Mouse (Mus musculus): ENCODE results near the gene Gm1113.

The Gm1113 gene

DNA sequence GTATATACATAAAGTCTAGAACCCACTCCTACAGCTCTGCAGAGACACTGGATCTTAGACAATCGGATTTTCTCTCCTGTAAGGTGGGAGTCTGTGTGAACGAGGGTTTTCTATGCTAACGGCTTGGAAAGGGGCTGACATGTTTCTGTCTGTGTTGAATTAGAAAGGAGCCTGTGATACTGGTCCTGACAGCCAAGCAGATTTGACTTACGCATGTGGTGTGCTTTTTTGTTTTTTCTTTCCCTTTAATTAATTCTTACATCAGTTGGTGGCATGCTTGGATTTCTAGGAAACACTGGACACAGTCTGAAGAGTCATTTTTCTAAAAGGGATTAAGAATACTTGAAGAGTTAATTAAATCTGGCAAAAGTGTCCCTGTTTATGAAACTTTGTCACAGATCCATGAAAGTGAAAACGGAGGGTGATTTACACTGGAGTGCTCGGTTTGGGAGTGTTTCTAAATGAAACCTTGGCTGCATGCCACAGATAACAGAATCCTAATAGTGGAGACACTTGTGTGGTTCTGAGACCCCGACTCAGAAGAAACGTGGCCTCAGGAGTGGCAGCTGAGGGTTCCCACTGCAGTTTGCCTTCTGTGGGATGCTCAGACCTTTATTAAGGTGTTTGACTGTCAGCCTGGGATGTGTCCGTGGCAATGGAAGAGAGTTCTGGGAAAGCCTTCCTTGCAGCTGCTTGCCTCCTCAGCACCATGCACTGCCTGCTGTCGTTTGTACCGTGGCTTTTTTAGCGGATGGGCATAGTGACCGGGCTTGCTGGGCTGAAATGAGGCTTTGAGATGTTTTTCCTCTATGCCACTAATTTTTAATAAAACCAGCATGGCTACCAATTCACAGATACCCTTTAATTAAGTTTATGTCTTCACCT lies 35.8 kb downstream of the Gm1113 start:
- in situ Hi-C loops (cut with MseI, MboI): no loop called here

DNA sequence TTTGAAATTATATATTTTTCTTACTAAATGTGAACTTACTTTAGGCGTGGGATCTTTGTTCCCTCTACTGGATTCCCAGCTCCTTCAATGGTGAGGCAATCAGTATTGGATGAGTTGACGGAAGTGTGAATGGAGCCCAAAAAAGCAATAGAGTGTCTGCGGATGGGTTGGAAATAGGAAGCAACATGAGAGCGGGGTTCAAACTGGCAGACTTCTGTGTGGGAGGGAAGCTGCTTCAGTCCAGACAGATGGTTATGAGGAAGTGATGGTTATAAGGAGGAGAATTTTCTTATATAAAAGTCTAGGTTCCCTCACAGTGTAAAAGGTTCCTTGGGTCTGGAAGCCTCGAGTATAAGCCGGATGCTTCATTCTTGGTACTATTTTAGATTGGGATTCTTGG lies 38.6 kb downstream of the Gm1113 start:
- in situ Hi-C loops (cut with MseI, MboI): no loop called here

DNA sequence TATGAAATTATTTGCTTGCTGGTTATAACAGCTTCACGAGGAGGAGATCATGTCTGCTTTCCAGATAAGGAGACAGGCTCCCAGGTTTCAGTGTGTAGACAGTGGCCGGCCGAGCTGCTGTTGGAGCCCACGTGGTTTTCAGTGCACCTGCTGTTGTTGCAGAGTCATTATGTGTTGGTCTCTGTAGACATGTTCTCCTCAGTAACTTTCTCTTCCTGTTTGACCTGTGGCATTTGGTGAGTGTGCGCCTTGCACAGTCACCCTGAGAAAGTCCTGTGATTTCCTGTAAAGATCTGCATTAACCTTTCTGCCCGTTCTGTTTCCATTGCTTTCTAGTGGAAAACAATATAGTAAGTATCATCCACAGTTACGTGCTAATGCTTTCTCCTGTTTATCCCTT lies 42.7 kb downstream of the Gm1113 start:
- in situ Hi-C loops (cut with MseI, MboI): no loop called here

DNA sequence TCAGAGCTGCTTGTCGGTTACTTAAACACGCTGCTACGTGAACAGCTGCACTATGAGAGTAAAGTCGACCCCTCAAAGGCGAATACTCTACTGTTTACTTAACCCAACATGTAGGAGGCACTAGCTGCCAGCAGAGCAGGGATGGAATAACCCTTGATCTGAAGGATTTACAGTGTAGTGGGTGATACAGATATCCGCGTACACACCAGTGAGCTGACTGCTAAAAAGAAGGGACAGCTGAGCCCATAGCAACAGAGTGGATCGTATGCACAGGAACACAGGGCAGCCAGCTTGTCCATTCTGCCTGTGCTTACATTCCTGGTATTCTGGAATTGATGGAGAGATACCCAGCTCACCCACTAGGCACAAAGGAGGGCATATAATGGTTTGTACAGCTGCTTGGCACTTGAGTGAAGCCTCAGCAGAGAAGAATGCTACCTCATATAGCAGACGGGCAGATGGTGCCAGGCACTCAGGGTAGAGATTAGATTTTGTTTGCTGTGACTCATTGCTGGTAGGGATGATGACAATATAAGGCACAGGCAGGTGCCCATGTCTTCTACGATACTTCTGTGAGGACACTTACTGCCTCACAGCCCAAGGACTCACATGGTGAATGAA lies 43.9 kb downstream of the Gm1113 start:
- in situ Hi-C loops (cut with MseI, MboI): no loop called here

DNA sequence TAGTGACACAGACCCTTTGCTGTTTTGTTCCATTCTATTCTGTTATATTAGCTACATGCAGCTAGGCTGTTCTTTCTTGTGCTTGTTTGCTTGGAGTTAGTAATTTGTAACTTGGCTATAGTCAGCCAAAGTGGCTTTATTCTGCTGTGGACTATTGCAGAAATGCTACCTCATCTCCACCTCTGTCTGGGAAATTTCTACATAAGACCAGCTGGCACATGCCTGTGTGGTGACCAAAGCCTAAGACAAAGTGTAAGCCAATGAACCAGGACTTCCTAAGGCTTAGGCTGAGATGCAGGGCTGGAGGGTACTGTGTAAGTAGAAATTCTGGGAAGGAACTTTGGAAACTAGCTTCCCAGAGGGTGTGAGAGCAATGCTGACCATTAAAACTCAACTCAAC lies 49.2 kb downstream of the Gm1113 start:
- in situ Hi-C loops (cut with MseI, MboI): no loop called here

DNA sequence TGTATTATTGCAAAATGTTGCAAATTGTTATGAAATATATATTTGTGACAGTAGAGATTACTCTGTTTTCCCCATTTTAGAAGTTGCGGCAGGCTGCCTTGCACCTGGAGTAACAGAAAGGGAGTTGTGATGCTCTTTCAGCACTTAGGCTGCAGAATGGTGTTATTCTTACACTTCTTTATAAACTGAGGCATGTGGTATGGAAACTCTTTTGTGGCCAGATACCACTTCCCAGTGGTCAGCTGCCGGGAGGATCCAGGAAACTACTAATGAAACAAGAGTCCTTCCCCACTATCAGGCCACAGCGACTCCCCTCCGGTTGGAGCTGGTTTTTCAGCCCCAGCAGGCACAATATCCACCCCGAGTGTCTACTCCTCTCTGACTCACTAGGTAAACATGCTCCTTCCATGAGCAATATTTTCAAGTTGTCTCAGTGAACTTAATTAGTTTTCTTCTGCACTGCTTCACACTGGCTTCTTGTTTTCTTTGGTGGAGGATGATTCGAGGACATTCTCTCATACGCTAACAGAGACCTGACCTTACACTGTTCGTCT lies 50.7 kb downstream of the Gm1113 start:
- in situ Hi-C loops (cut with MseI, MboI): no loop called here

DNA sequence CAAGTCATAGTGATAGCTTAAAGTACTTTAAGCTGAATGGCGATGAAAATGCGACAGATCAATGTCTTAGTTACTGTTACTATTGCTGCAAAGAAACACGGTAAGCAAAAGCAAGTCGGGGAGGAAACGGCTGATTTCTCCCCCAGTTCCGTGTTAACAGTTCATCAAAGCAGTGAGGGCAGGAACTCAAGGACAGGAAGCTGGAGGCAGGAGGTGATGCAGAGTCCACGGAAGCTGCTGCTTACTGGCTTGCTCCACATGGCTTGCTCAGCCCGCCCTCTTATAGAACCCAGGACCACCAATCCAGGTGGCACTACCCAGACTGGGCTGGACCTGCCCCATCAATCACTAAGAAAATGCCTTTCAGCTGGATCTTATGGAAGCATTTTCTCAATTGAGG lies 58.5 kb downstream of the Gm1113 start:
- in situ Hi-C loops (cut with MseI, MboI): no loop called here
